Mouse (Mus musculus) kidney, embryonic 16.5 days (tissue): ENCODE results near the gene 7420426K07Rik. TPM values are rescaled to one million over a fixed set of nuclear protein-coding genes. Genes with fewer than 3 reads are reported as not detected.

Experiments used
- ATAC-seq: fragments of 200-750 bp; cut with Nextera tagmentation; 2 replicates; pipeline ENCODE4 v1.8.0; 2017; ENCODE audit warnings: moderate TSS enrichment; ENCODE audit not compliant: low FRiP score, low TSS enrichment
- H3K27ac ChIP-seq: fragments of 300-500 bp; sonication (generic); 2 replicates; pipeline ENCODE4 v1.5.1; 2014; ENCODE audit warnings: low read length
- H3K27me3 ChIP-seq: fragments of 300-500 bp; sonication (generic); 2 replicates; pipeline ENCODE4 v1.6.1; 2014; ENCODE audit warnings: low read length, control low read depth, mixed read lengths; ENCODE audit not compliant: insufficient read depth
- H3K36me3 ChIP-seq: fragments of 300-500 bp; sonication (generic); 2 replicates; pipeline ENCODE4 v1.6.1; 2014; ENCODE audit warnings: low read length, control low read depth, mixed read lengths; ENCODE audit not compliant: insufficient read depth
- H3K4me1 ChIP-seq: fragments of 300-500 bp; sonication (generic); 2 replicates; pipeline ENCODE4 v1.6.1; 2014; ENCODE audit warnings: low read length, control low read depth, mixed read lengths; ENCODE audit not compliant: insufficient read depth
- H3K4me2 ChIP-seq: fragments of 300-500 bp; sonication (generic); replicated peaks from 2 replicates; pipeline ENCODE4 v1.6.1; 2014; ENCODE audit warnings: low read depth, low read length
- H3K4me3 ChIP-seq: fragments of 300-500 bp; sonication (generic); 2 replicates; pipeline ENCODE4 v1.5.1; 2014; ENCODE audit warnings: mild to moderate bottlenecking, low read length
- H3K9ac ChIP-seq: fragments of 300-500 bp; sonication (generic); replicated peaks from 2 replicates; pipeline ENCODE4 v1.6.1; 2014; ENCODE audit warnings: low read length
- H3K9me3 ChIP-seq: fragments of 300-500 bp; sonication (generic); 2 replicates; pipeline ENCODE4 v1.6.1; 2016; ENCODE audit warnings: low read length, control low read depth
- WGBS: fragments of 180-500 bp; shearing (Covaris S2); extraction: QIAGEN DNeasy Blood & Tissue Kit; methylation state at CpG from one replicate; pipeline ENCODE4 v1.1.7; 2014; 5-methylcytosine and 5-hydroxymethylcytosine counted together
- polyA plus RNA-seq: library from polyadenylated mRNA; unstranded; fragments of >200 nt; fragmentation: Nextera tagmentation; extraction: Ambion mirVana; gene quantifications from 2 replicates; pipeline ENCODE4 v1.2.1, GENCODE M21; 2015

7420426K07Rik gene
- polyA plus RNA-seq, 1 experiment from 2014 or later = not detected

DNA sequence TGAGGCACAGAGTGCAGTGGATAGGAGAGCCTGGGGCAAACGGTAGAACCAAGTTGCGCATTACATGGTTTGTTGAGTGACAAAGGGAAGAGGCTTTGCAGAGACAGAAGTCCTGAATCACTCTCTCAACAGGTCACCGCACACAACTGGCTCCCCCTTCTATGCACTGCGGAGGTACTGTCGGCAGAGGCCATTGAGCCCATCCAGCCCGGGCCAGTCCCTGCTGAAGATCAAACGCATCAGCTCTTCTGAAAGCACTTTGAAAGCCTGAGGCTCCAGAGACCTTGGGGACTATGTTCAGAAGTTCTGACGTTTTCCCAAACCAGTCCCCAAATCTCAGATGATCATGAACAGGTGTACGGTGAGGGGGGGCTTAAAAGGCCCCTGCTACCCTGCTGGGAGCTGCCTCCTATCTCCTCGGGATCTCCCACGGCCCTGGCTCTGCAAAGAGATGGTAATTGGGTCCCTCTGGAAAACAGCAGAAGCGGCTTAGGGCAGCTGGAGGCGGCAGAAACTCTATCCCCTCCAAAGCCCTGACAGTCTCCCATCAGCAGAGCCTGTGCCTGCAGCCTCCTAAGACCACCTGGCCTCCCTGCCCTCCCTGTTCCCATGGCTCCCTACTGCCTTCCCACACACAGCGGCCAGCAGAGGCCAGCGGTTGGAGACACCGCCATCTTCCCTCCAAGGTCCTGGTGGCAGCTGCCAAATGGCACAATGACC, 32.4 kb downstream of the 7420426K07Rik start:
- no peak overlapping the region for H3K4me2 ChIP-seq
- WGBS = 21% methylated on average over 16 of the region's 16 CpGs
- H3K4me3 ChIP-seq = no peak overlapping the region
- no peaks in the 10 kb centered on the region for H3K27me3 ChIP-seq
- peak; percentile 74; the same call in 1 of the 2 replicates for ATAC-seq
- no peaks in the 10 kb centered on the region for H3K4me1 ChIP-seq
- H3K9me3 ChIP-seq = no peaks in the 10 kb centered on the region
- no peak overlapping the region for H3K27ac ChIP-seq
- H3K9ac ChIP-seq = no peak overlapping the region
- no peaks in the 10 kb centered on the region for H3K36me3 ChIP-seq

DNA sequence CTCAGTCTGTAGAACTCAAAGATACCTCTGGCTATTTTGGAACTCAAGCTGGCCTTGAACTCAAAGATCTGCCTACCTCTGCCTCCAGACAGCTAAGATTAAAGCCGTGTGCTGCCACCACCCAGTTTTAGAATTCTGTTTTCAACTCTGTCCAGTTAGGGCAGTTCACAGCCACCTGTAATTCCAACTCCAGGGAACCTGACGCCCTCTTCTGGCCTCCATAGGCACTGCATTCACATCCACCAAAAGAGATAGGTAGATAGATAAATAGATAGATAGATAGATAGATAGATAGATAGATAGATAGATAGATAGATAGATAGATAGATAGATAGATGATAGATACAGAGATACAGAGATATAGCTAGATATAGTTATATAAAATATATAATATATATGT, 36.4 kb downstream of the 7420426K07Rik start:
- H3K9me3 ChIP-seq = no peaks in the 10 kb centered on the region

GRCm38 (mm10) chr9:98952171-98953050, 49.5 kb downstream of the 7420426K07Rik start:
- no peaks in the 10 kb centered on the region for H3K9me3 ChIP-seq
- peaks cover 87% of the 10 kb centered on the region for H3K27me3 ChIP-seq
- H3K4me2 ChIP-seq = peak overlapping the region; percentile 30
- H3K36me3 ChIP-seq = no peaks in the 10 kb centered on the region
- peaks cover 32% of the 10 kb centered on the region for H3K4me1 ChIP-seq
- WGBS = 1% methylated on average over 40 of the region's 40 CpGs
- ATAC-seq = no peak
- peak overlapping the region; percentile 20 for H3K4me3 ChIP-seq
- no peak overlapping the region for H3K27ac ChIP-seq
- H3K9ac ChIP-seq = no peak overlapping the region

More for the DNA sequence above, 36.4 kb downstream of the 7420426K07Rik start:
- Histone ChIP-seq H3K27ac (no peak overlapping the region), H3K36me3 (no peaks in the 10 kb centered on the region), H3K4me2 (no peak overlapping the region), H3K27me3 (no peaks in the 10 kb centered on the region), H3K4me1 (no peaks in the 10 kb centered on the region), H3K9ac (no peak overlapping the region), H3K4me3 (no peak overlapping the region)
- 22% methylated on average over 2 of the region's 2 CpGs for WGBS
- ATAC-seq = no peak

- no peak for ATAC-seq
- H3K4me2 ChIP-seq = no peak overlapping the region
- H3K36me3 ChIP-seq = no peaks in the 10 kb centered on the region
- no peaks in the 10 kb centered on the region for H3K9me3 ChIP-seq
- H3K4me1 ChIP-seq = peaks cover 32% of the 10 kb centered on the region
- no peak overlapping the region for H3K9ac ChIP-seq
- H3K27ac ChIP-seq = no peak overlapping the region
- WGBS = 3% methylated on average over 4 of the region's 4 CpGs
- H3K27me3 ChIP-seq = peaks cover 87% of the 10 kb centered on the region
- no peak overlapping the region for H3K4me3 ChIP-seq
These were observed 50.4 kb downstream of the 7420426K07Rik start for GRCm38 (mm10) chr9:98953291-98953690.

DNA sequence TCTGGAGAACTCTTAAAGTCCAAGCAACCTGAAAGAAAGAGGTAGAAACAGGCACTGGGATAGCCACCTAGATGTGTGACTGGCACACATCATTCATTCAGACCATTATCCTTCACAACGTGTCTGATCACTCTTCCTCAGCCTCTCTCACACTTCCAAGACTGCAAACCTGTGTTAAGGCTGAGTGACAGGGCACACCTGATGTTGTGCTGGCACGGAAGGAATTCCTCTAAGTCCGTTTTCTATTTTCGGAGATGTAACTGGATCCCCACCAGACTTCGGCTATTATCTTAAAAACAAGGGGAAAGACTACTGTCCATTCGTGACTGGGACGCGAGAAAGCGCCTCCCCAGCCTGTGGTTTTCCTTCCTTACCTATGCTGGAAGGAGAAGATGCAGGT, 50.9 kb downstream of the 7420426K07Rik start:
- Histone ChIP-seq H3K9ac (no peak overlapping the region), H3K27me3 (peaks cover 88% of the 10 kb centered on the region), H3K4me1 (peaks cover 32% of the 10 kb centered on the region), H3K36me3 (no peaks in the 10 kb centered on the region), H3K27ac (no peak overlapping the region), H3K4me2 (no peak overlapping the region), H3K4me3 (no peak overlapping the region), H3K9me3 (no peaks in the 10 kb centered on the region)
- WGBS = 4% methylated on average over 9 of the region's 9 CpGs
- no peak for ATAC-seq

Other genes starting within 250 kb of the 7420426K07Rik start
- gene Prr23a1, start 60.6 kb upstream of the 7420426K07Rik start, polyA plus RNA-seq = not detected in 2 replicates
- not detected in 2 replicates for gene Prr23a2, start 46.6 kb upstream of the 7420426K07Rik start, polyA plus RNA-seq
- not detected in 2 replicates for gene Prr23a3, start 38.4 kb upstream of the 7420426K07Rik start, polyA plus RNA-seq
- not detected in 2 replicates for gene Foxl2, start 52.2 kb downstream of the 7420426K07Rik start, polyA plus RNA-seq
- 46.1 and 46.9 TPM in 2 replicates for gene Faim, start 83.3 kb downstream of the 7420426K07Rik start, polyA plus RNA-seq
- 0.10 and 0.22 TPM in 2 replicates for gene Gm1123, start 132.6 kb downstream of the 7420426K07Rik start, polyA plus RNA-seq
- gene Pik3cb, start 237.5 kb downstream of the 7420426K07Rik start, polyA plus RNA-seq = 0.81 and 0.90 TPM in 2 replicates